Mouse (Mus musculus) layer of hippocampus, postnatal 25 days (tissue): ENCODE results near the gene Aco1. TPM values are rescaled to one million over a fixed set of nuclear protein-coding genes. Genes with fewer than 3 reads are reported as not detected.

Source experiments
- DNase-seq, 2 experiments: peaks; one replicate each; pipeline ENCODE4 v3.0.0; 2022; ENCODE audit warnings: mixed read lengths in 2 of 2, low spot score in 1 of 2; ENCODE audit errors: extremely low spot score in 1 of 2
- total RNA-seq, 2 experiments: library from RNA; stranded (reverse); gene quantifications; 2 replicates each; pipeline ENCODE4 v1.2.3; 2021

Aco1 gene
- total RNA-seq, 2 experiments from 2014 or later, result 30.9 to 34.8 TPM

GRCm38 (mm10) chr4:40156582-40157499, 14.0 kb downstream of the Aco1 start:
- no peak for DNase-seq

GRCm38 (mm10) chr4:40157500-40158223, 14.8 kb downstream of the Aco1 start:
- no peak for DNase-seq

- DNase-seq, result no peak
Measured at GRCm38 (mm10) chr4:40158224-40158540, 15.3 kb downstream of the Aco1 start.

- DNase-seq, result no peak
Measured at GRCm38 (mm10) chr4:40160591-40161434, 17.9 kb downstream of the Aco1 start.

GRCm38 (mm10) chr4:40163646-40164045, 20.8 kb downstream of the Aco1 start:
- DNase-seq, result no peak

DNA sequence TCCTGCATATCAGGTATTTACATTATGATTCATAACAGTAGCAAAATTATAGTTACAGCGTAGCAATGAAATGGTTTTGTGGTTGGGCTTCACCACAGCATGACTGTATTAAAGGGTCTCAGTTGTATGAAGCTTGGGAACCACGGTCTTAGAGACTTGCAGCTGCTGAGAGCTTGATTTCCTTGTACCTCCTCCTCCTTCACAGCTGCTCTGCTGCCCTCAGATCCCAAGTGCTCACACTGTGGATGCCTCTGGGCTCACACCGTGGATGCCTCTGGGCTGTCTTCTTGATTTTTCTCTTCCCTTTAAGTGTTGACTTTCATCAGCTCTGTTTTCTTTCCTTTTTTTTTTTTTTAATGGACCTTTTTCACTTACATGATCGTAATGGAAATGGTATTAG, 28.6 kb downstream of the Aco1 start:
- no peak for DNase-seq

GRCm38 (mm10) chr4:40172336-40172735, 29.5 kb downstream of the Aco1 start:
- DNase-seq, result no peak

DNA sequence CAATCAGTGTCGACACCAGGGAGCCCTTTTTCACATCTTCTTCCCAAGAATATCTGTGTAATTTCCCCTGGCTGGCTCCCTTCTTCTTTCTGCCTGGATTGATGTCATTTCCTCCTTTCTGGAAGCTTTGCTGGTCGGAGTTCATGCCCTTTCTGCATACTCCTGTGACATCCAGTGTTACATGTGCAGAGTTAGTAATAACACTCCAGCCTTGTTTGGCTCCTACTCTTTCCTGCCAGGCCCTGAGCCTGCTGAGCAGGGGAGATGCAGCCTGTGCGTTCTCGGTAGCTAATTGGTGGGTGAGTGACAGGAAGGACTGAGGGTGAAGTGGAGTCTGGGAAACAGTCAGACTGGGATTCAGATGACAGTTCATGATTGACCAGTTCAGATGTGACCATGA, 31.4 kb downstream of the Aco1 start:
- no peak for DNase-seq

DNA sequence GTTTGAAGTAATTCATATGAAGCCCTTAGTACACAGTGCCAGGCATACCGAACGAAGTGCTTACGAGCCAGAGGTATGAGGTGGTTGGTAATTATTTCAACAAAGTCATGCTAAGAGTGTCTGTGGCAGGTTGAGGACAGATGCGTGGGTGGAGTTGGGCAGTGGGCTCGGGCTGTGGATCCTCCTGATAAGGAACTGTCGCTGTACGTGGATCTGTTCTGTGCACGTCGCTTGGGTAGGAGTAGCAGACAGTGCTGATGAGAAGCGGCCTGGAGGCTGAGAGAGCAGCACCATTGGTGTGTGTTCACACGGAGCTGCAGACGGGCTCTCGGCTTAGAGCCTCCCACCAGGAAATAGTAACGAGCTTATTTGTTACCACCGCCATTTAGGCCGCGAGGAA, 35.7 kb downstream of the Aco1 start:
- no peak for DNase-seq

DNA sequence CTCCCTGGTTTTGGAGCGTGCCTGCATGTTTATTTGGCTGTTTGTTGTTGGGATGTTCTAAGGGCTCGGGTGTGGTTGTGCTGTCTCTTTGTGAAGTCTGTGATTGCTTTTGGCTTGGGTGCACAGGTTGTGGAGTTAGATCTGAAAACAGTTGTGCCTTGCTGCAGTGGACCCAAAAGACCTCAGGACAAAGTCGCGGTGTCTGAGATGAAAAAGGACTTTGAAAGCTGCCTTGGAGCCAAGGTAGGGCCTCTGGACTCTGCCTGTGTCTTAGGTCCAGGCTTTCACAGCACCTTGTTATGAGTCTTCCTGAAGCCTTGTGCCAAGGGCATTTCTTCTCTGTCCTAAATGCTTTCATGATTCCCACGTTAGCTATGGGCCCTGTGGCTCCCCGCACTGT, 37.2 kb downstream of the Aco1 start:
- DNase-seq, result no peak

- no peak for DNase-seq
Measured at GRCm38 (mm10) chr4:40181681-40182080, 38.8 kb downstream of the Aco1 start.

DNA sequence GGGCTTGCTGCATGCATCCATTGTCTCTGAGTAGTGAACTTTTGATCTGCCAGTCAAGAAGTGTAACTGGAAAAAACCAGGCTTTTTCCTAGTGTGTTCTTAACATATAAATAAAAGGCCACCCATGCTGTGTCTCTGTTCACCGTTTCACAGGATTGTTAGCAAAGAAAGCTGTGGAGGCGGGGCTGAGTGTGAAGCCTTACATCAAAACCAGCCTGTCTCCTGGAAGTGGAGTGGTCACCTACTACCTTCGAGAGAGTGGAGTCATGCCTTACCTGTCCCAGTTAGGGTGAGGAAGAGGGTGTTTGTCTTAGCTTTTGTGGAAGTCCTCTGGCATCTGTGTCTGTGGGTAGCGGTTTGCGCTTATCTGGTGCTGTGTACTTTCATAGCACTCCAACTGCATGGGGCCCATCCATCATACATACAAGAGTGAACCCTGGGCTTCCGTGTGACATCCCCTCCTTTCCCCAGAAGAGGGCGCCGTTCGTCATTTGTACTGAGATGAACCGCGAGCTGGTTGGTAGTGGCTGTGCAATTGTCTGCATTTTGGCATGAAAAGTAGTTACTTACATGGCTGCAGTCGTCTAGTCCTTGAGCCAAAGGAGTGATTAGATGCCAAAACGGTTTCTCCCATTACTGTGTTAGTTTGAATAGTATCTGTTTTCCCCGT, 39.9 kb downstream of the Aco1 start:
- DNase-seq, result peak; percentile 36 to 83

- DNase-seq, result no peak
Measured at GRCm38 (mm10) chr4:40183781-40184180, 40.9 kb downstream of the Aco1 start.

DNA sequence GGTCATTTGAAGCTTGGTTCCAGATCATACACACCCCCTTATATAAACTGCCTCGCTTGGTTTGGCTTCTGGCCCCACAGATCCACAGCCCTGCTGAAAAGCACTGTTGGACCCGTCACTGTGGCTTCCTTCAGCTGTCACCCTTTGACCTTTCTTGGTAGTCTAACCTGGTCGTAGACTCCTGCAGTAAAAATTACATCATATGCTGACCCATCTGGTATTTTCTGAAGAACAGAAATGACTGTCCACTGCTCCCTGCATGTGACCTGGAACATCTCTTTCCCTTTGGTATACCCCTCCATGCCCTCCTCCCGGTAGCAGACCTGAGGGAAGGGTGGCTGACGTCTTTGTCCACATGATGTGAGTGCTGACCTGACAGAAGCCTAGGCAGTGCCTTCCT, 41.6 kb downstream of the Aco1 start:
- DNase-seq, result no peak

GRCm38 (mm10) chr4:40187956-40188355, 45.1 kb downstream of the Aco1 start:
- no peak for DNase-seq

DNA sequence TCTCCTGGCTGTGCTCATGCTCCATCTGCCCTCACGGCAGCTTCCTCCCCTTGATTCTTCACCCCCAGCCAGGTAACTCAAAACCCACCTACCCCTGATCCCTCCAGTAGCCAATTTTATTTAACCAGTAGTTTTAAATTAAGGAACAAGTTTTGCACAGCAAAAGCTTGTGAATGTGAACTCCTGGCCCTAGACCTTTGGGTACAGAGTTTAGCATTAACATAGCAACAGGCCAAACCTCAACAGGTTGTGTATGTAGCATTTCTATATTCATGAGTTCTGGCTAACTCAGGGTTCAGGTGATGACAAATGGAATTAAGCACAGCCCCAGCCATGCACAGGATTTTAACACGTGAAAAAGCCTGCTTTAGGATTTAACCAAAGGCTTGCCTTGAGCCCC, 49.4 kb downstream of the Aco1 start:
- DNase-seq, result no peak

GRCm38 (mm10) chr4:40193461-40193860, 50.6 kb downstream of the Aco1 start:
- DNase-seq, result no peak

DNA sequence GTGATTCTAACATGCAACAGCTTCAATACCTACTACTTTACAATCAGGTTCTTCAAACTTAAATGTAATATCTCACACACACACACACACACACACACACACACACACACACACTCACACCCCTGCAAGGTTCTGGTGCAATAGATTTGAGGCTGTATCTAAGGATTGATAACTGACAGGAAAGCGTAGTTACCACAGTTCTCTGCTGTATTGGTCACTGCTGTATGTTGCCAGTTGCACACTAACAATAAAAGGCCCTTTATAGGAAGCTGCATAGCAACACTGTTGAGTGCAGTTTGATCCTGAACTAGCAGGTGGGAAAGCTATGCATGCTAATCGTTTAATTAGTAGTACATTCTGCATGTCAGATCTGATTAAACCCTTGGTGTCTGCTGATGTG, 52.5 kb downstream of the Aco1 start:
- no peak for DNase-seq

GRCm38 (mm10) chr4:40202205-40202604, 59.3 kb downstream of the Aco1 start:
- DNase-seq, result no peak

- no peak for DNase-seq
Measured at GRCm38 (mm10) chr4:40204374-40204773, 61.5 kb downstream of the Aco1 start.
